Mouse (Mus musculus) bone marrow macrophage, adult 2 months (primary cell): ENCODE results near the gene Tcerg1l. TPM values are rescaled to one million over a fixed set of nuclear protein-coding genes. Genes with fewer than 3 reads are reported as not detected.

Source experiments
- H3K27ac ChIP-seq: 2 replicates; pipeline ENCODE4 v1.5.1; 2012; ENCODE audit warnings: low read depth, low read length; ENCODE audit not compliant: insufficient read depth
- H3K4me1 ChIP-seq: 2 replicates; pipeline ENCODE4 v1.6.1; 2012; ENCODE audit warnings: low read length; ENCODE audit not compliant: control insufficient read depth, insufficient read depth
- H3K4me3 ChIP-seq: 2 replicates; pipeline ENCODE4 v1.5.1; 2012; ENCODE audit warnings: mild to moderate bottlenecking, low read length, moderate library complexity; ENCODE audit not compliant: insufficient read depth
- CTCF ChIP-seq: IDR thresholded peaks from 2 replicates; pipeline ENCODE4 v1.5.1; 2012; ENCODE audit warnings: low read depth, mild to moderate bottlenecking, low read length, moderate library complexity
- POLR2A ChIP-seq: IDR thresholded peaks from 2 replicates; pipeline ENCODE4 v1.6.1; 2012; ENCODE audit warnings: mild to moderate bottlenecking, low read depth, low read length, borderline replicate concordance
- polyA plus RNA-seq: library from polyadenylated mRNA; stranded (reverse); fragments of >200 nt; gene quantifications from 2 replicates; pipeline ENCODE4 v1.2.4, GENCODE M21; 2012; ENCODE audit not compliant: missing spikeins, insufficient read depth, insufficient read length

Tcerg1l gene
- polyA plus RNA-seq = not detected in 2 replicates

DNA sequence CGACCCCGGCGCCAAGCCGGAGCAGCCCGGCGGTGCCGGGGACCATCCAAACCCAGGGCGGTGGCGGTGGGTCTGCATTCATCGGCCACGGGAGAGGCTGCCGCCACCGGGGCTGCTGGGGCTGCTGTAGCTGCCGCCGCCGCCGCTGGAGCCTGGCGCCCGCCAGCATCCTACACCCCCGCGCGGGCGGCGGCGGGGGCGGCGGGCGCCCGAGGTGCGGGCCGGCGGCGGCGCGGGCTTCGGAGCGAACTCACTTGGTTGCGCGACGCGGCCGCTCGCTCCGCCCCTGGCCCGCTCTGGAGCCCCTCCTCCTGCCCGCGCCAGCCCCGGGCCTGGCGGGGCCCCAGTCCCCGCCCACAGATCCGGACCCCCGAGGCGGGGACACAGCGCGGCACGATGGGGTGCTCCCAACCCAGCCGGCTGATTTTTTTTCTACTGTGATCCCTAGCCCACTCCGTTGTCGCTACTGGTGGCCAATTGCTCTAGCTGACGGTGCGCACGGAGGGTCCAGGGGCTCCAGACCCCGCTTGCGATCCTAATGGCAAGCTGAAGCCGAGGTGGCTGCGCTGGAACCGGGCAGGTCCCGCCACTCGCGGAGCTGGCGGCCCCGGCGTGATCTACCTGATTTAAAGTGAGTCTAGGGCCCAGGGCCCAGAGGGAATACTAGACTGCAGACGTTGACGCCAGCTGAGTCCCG, at the start of gene Tcerg1l:
TSS of gene Tcerg1l (minus strand) at position 246 of the 697 bp plus-strand sequence.
- Histone ChIP-seq H3K4me1 (peaks cover 3% of the 10 kb centered on the region; the same call in 1 of the 2 replicates), H3K27ac (no peak within 1 kb of the TSS), H3K4me3 (no peak within 1 kb of the TSS)
- TF ChIP-seq POLR2A (no peak), CTCF (no peak)

GRCm38 (mm10) chr7:138442096-138442495, 44.6 kb upstream of the Tcerg1l start:
- TF ChIP-seq POLR2A = no peak
- TF ChIP-seq CTCF = no peak
- Histone ChIP-seq H3K4me3 (no peak overlapping the region), H3K27ac (no peak overlapping the region), H3K4me1 (no peaks in the 10 kb centered on the region)

- no peaks in the 10 kb centered on the region for H3K4me1 ChIP-seq
- no peak overlapping the region for H3K27ac ChIP-seq
- no peak overlapping the region for H3K4me3 ChIP-seq
- no peak for TF ChIP-seq CTCF
- TF ChIP-seq POLR2A = no peak
These were observed 35.0 kb upstream of the Tcerg1l start for GRCm38 (mm10) chr7:138432541-138432940.

DNA sequence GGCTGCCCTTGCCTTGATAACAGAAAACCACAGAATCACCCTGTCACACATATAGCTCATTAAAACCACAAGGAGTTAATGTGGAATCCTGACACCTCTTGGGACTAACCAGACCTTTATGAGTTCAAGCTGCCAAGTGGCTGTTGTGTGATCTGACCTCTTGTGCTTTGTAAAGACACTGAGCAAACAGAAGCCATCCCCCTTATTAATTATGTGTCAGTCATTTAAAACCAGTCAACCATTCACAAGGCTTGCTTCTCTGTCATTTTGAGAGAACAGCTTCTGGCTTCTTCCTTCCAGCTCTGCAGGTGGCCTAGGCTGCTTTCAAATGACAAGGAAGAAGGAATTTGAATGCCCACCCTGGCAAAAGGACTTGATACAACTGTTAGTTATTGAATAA, 33.9 kb upstream of the Tcerg1l start:
- H3K27ac ChIP-seq = no peak overlapping the region
- TF ChIP-seq POLR2A (no peak), CTCF (no peak)
- H3K4me1 ChIP-seq = no peaks in the 10 kb centered on the region
- H3K4me3 ChIP-seq = no peak overlapping the region

DNA sequence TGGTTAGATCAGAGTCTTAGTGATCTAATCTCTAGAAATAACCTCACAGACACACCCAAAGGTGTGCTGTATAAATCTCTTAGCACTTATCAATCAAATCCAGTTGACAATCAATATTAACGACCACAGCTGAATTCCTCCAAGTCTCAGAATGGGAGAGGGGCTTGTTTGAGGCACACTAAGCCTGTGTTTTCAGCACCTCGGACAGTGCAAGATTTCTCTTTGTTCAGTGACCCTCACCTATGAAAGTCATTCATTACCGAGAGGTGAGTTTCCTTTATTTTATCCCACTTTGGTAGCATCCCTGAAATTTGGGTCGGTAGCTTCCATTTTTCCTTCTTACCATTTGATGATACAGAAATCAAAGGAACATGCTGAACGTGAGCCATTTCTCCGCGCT, 32.4 kb upstream of the Tcerg1l start:
- Histone ChIP-seq H3K27ac (no peak overlapping the region), H3K4me1 (no peaks in the 10 kb centered on the region), H3K4me3 (no peak overlapping the region)
- TF ChIP-seq POLR2A (no peak), CTCF (no peak)

GRCm38 (mm10) chr7:138428826-138429225, 31.3 kb upstream of the Tcerg1l start:
- Histone ChIP-seq H3K4me1 (no peaks in the 10 kb centered on the region), H3K4me3 (no peak overlapping the region), H3K27ac (no peak overlapping the region)
- no peak for TF ChIP-seq POLR2A
- TF ChIP-seq CTCF = no peak

- no peaks in the 10 kb centered on the region for H3K4me1 ChIP-seq
- TF ChIP-seq CTCF = no peak
- no peak overlapping the region for H3K4me3 ChIP-seq
- H3K27ac ChIP-seq = no peak overlapping the region
These were observed 29.9 kb upstream of the Tcerg1l start for GRCm38 (mm10) chr7:138427441-138427840.

GRCm38 (mm10) chr7:138413496-138413895, 16.0 kb upstream of the Tcerg1l start:
- TF ChIP-seq CTCF = no peak
- no peak for TF ChIP-seq POLR2A
- no peaks in the 10 kb centered on the region for H3K4me1 ChIP-seq
- no peak overlapping the region for H3K27ac ChIP-seq
- no peak overlapping the region for H3K4me3 ChIP-seq

GRCm38 (mm10) chr7:138401641-138402040, 4.1 kb upstream of the Tcerg1l start:
- no peaks in the 10 kb centered on the region for H3K4me1 ChIP-seq
- no peak overlapping the region for H3K4me3 ChIP-seq
- TF ChIP-seq CTCF (no peak), POLR2A (no peak)
- no peak overlapping the region for H3K27ac ChIP-seq

DNA sequence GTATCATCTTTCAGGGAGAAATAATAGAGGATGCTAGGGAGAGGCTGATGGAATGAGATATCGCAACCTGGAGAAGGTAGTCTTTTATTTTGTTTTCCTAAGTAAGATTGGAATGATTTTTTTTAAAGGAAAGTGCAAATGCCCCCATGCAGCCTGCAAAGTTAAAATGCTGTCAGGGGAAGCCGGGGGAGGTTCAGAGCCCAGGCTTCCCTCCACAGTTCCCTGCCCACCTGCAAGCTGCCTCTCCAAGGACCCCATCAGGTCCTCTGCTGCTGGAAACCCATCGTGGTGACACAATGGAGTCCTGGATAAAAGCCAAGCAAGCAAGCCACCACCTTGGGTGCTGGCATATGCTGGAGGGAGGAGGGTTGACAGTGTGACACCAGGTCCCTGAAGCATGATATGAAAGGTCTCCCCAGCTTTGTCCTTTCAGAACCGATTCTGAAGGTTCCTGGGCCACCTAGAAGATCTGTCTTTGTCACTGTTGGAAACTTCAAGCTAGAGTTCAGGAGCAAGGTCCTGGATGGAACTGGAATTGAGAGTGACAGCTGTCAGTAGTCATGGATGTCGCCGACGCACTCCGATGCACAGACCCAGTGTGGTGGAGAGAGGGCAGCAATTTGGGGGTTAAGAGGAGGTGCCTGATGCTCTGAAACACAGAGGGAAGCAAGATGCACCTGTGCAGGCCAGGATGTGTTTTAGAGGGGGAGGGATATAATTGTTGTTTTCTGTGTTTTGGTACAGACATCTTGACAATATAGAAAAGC, 3.2 kb upstream of the Tcerg1l start:
- Histone ChIP-seq H3K4me3 (no peak overlapping the region), H3K4me1 (no peaks in the 10 kb centered on the region), H3K27ac (no peak overlapping the region)
- no peak for TF ChIP-seq CTCF
- TF ChIP-seq POLR2A = no peak

- H3K27ac ChIP-seq = no peak overlapping the region
- no peak overlapping the region for H3K4me3 ChIP-seq
- TF ChIP-seq POLR2A (no peak), CTCF (0 out of 2 replicates have a peak, but pooled peaks have one; percentile 17)
- no peaks in the 10 kb centered on the region for H3K4me1 ChIP-seq
These were observed 758 bp upstream of the Tcerg1l start for GRCm38 (mm10) chr7:138398182-138398793.
